Mouse (Mus musculus) ES-Bruce4 (cell line): ENCODE measurements around the gene Grin2a.

ENCODE experiments used
- CTCF ChIP-seq: IDR thresholded peaks from one replicate; pipeline ENCODE4 v1.8.1; 2011; ENCODE audit warnings: low read depth, low read length
- POLR2A ChIP-seq: IDR thresholded peaks from one replicate; pipeline ENCODE4 v1.8.1; 2011; ENCODE audit warnings: low read length; ENCODE audit not compliant: insufficient read depth

DNA sequence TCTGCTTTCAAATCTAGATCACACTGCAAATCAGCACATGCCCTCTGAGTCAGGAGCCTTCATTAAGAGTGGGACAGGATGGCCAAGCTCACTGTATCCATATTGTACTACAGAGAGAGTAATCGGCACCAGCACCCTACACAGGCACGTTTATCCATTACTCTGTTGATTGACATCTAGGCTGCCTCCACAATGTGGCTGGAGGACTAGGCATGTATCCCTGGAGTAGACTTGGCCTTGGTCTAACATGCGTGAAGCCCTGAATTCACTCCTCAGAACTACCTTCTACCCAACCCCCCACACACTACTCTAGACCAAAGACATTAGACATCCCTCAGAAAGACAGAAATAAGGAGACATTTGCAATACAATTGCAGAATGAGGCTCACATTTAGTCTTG is 227.4 kb downstream of the Grin2a start:
- TF ChIP-seq CTCF = no peak
- TF ChIP-seq POLR2A = no peak
